Mouse (Mus musculus): ENCODE results near the gene Hoxb3.

- TF ChIP-seq CTCF (IDR thresholded peaks at IDR 0.05; ENCODE audit: low read depth) (no peak), EP300 (IDR thresholded peaks at IDR 0.05; ENCODE audit: low read depth) (no peak)
Observed at GRCm38 (mm10) chr11:96337026-96337425, 13.9 kb downstream of the Hoxb3 start.
